Mouse (Mus musculus): ENCODE results near the gene Mfap2. TPM values are rescaled to one million over a fixed set of nuclear protein-coding genes. Genes with fewer than 3 reads are reported as not detected.

Gene Mfap2
- polyA plus RNA-seq, 1 experiment from 2014 or later: 409 TPM

DNA sequence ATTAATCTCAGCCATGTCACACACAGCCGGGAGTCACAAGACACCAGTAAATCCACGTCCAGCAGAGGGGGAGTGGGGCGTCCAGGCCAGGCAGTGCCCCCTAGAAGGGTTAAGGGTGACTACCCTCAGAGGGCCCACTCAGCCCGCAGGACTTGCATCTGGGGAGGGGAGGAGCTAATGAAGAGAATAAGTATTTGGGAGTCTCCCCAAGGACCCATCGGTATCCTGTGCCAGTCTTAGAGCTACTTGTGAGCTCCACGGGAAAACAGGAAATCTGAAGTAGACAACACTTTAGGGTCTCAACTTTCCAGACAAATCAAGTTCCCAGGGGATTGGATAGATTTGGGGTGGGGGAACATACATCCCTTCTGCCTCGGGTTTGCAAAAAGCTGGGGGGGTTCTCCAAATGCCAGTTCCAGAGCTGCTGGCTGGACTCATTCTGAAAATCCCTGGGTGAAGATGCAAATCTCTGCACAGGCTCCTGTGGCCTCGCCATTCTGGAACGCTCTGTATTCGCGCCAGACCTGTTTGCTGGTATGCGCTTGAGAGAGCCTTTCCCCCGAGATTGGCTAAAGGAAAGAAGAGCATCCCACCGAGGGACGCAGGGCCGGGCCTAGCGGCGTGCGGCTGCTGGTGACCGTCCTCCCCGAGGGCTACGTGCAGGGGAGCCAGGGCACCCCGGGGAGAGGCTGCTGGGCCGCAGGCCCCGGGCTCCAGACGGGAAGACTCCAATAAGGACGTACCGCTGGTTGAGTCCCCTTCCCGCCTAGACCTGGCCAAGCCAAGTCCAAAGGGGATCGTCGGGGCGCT lies 49.6 kb downstream of the Mfap2 start:
- Histone ChIP-seq H3K4me2 (ENCODE audit: low read depth, low read length) (peak overlapping the region; percentile 80), H3K27me3 (ENCODE audit: control insufficient read depth, insufficient read depth, low read length) (no peaks in the 10 kb centered on the region), H3K9ac (replicated peaks; ENCODE audit: low read length) (peak overlapping the region; percentile 83), H3K4me1 (ENCODE audit: control insufficient read depth, insufficient read depth, low read length) (no peaks in the 10 kb centered on the region), H3K9me3 (replicated peaks; ENCODE audit: control insufficient read depth, low read length) (no peaks in the 10 kb centered on the region), H3K4me3 (ENCODE audit: low read depth, low read length) (peak overlapping the region; percentile 67), H3K27ac (replicated peaks; ENCODE audit: low read depth, low read length) (peak overlapping the region; percentile 83), H3K36me3 (replicated peaks; ENCODE audit: control insufficient read depth, insufficient read depth, low read depth, low read length) (no peaks in the 10 kb centered on the region)
- 1% methylated on average over 31 of the region's 32 CpGs for WGBS
- DNase-seq (ENCODE audit: low spot score) (peak; percentile 33), ATAC-seq (replicated peaks; ENCODE audit: insufficient number of reproducible peaks, low FRiP score, low TSS enrichment, low read depth) (no peak)

DNA sequence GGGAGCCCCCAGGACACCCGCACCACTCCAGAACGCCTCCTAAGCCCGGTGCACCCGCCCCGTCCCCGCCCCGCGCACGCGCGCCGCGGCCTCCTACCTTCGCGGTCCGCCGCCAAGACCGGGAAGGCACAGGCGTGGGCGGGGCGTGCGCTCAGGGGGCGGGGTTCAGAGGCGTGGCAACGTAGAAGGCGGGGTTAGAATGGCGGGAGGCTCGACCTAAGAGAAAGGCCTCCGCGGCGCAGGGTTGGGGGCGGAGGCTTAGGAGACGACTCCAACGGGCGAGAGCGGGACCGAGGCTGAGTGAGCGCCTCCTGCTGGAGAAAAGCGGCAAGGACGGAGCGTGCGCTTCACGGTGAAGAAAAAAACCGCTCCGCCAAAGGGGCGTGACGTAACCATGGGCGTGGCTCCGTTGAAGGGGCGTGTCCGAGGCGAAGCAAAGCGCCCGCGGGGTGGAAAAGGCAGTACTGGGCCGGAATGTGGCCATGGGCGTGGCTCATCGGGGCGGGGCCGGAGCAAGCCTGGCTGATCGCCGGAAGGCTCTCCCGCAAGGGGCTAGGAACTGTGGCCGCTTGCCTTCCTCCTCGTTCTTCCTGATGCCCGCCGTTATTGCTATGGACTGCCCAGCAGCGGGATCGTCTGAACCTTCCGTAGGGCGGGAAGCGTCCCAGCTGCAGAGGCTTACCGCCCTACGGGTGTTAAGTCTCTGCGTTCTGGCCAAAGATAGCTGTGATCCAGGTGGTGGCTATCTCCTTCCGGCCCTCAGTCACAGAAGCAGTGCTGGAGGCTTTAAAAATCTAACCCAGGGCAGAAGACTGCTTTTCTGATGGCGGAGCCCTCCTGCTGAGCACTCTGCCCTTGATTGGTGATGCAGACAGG lies 50.4 kb downstream of the Mfap2 start, which contains the start of gene Crocc:
Gene Crocc, minus strand, starts transcription at position 125 of the 876 bp plus-strand sequence.
- ATAC-seq (replicated peaks; ENCODE audit: insufficient number of reproducible peaks, low FRiP score, low TSS enrichment, low read depth): peak; percentile 91

GRCm38 (mm10) chr4:141064104-141064659 lies 54.0 kb downstream of the Mfap2 start:
- DNase-seq (ENCODE audit: low spot score): no peak
- ATAC-seq (replicated peaks; ENCODE audit: insufficient number of reproducible peaks, low FRiP score, low TSS enrichment, low read depth): no peak
- no peaks in the 10 kb centered on the region for H3K9me3 ChIP-seq (replicated peaks; ENCODE audit: control insufficient read depth, low read length)
- no peaks in the 10 kb centered on the region for H3K4me1 ChIP-seq (ENCODE audit: control insufficient read depth, insufficient read depth, low read length)
- no peak overlapping the region for H3K4me2 ChIP-seq (ENCODE audit: low read depth, low read length)
- H3K27ac ChIP-seq (replicated peaks; ENCODE audit: low read depth, low read length): no peak overlapping the region
- 79% methylated on average over 4 of the region's 4 CpGs for WGBS
- no peak overlapping the region for H3K4me3 ChIP-seq (ENCODE audit: low read depth, low read length)
- H3K36me3 ChIP-seq (replicated peaks; ENCODE audit: control insufficient read depth, insufficient read depth, low read depth, low read length): peaks cover 4% of the 10 kb centered on the region
- no peaks in the 10 kb centered on the region for H3K27me3 ChIP-seq (ENCODE audit: control insufficient read depth, insufficient read depth, low read length)
- no peak overlapping the region for H3K9ac ChIP-seq (replicated peaks; ENCODE audit: low read length)

More for the DNA sequence above, 50.4 kb downstream of the Mfap2 start, which contains the start of gene Crocc:
- Histone ChIP-seq H3K27me3 (ENCODE audit: control insufficient read depth, insufficient read depth, low read length) (no peaks in the 10 kb centered on the region), H3K9me3 (replicated peaks; ENCODE audit: control insufficient read depth, low read length) (no peaks in the 10 kb centered on the region), H3K4me1 (ENCODE audit: control insufficient read depth, insufficient read depth, low read length) (no peaks in the 10 kb centered on the region), H3K27ac (replicated peaks; ENCODE audit: low read depth, low read length) (peak within 1 kb of the TSS; percentile 83), H3K36me3 (replicated peaks; ENCODE audit: control insufficient read depth, insufficient read depth, low read depth, low read length) (no peaks in the 10 kb centered on the region), H3K4me2 (ENCODE audit: low read depth, low read length) (peak within 1 kb of the TSS; percentile 80), H3K4me3 (ENCODE audit: low read depth, low read length) (peak within 1 kb of the TSS; percentile 67), H3K9ac (replicated peaks; ENCODE audit: low read length) (peak within 1 kb of the TSS; percentile 83)
- DNase-seq (ENCODE audit: low spot score): peak; percentile 100
- WGBS: under 1% methylated on average over 66 of the region's 77 CpGs

- 7% methylated on average over 8 of the region's 8 CpGs for WGBS
- H3K4me3 ChIP-seq (ENCODE audit: low read depth, low read length): no peak overlapping the region
- H3K4me1 ChIP-seq (ENCODE audit: control insufficient read depth, insufficient read depth, low read length): no peaks in the 10 kb centered on the region
- no peak overlapping the region for H3K4me2 ChIP-seq (ENCODE audit: low read depth, low read length)
- no peaks in the 10 kb centered on the region for H3K27me3 ChIP-seq (ENCODE audit: control insufficient read depth, insufficient read depth, low read length)
- H3K27ac ChIP-seq (replicated peaks; ENCODE audit: low read depth, low read length): no peak overlapping the region
- H3K9me3 ChIP-seq (replicated peaks; ENCODE audit: control insufficient read depth, low read length): no peaks in the 10 kb centered on the region
- DNase-seq (ENCODE audit: low spot score) (peak; percentile 92), ATAC-seq (replicated peaks; ENCODE audit: insufficient number of reproducible peaks, low FRiP score, low TSS enrichment, low read depth) (no peak)
- no peak overlapping the region for H3K9ac ChIP-seq (replicated peaks; ENCODE audit: low read length)
- H3K36me3 ChIP-seq (replicated peaks; ENCODE audit: control insufficient read depth, insufficient read depth, low read depth, low read length): peaks cover 6% of the 10 kb centered on the region
These were observed 54.9 kb downstream of the Mfap2 start for GRCm38 (mm10) chr4:141065123-141065522.

Other genes with a start within 250 kb of the Mfap2 start
- gene Padi4, start 236.2 kb upstream of the Mfap2 start, polyA plus RNA-seq (2014; fragmentation: Nextera tagmentation; extraction: Ambion mirVana): 0.18 and 0.20 TPM in 2 replicates
- not detected in 2 replicates for gene Padi3, start 199.8 kb upstream of the Mfap2 start, polyA plus RNA-seq (2014; fragmentation: Nextera tagmentation; extraction: Ambion mirVana)
- gene Padi1, start 164.6 kb upstream of the Mfap2 start, polyA plus RNA-seq (2014; fragmentation: Nextera tagmentation; extraction: Ambion mirVana): 0.07 and 0.13 TPM in 2 replicates
- gene Padi2, start 104.1 kb upstream of the Mfap2 start, polyA plus RNA-seq (2014; fragmentation: Nextera tagmentation; extraction: Ambion mirVana): 2.4 and 2.5 TPM in 2 replicates
- gene Sdhb, start 49.2 kb upstream of the Mfap2 start, polyA plus RNA-seq (2014; fragmentation: Nextera tagmentation; extraction: Ambion mirVana): 428 and 430 TPM in 2 replicates
- 19.8 and 26.1 TPM in 2 replicates for gene Atp13a2, start 23.5 kb upstream of the Mfap2 start, polyA plus RNA-seq (2014; fragmentation: Nextera tagmentation; extraction: Ambion mirVana)
- 6.8 and 7.5 TPM in 2 replicates for gene Crocc, start 50.1 kb downstream of the Mfap2 start, polyA plus RNA-seq (2014; fragmentation: Nextera tagmentation; extraction: Ambion mirVana)
- gene Necap2, start 67.9 kb downstream of the Mfap2 start, polyA plus RNA-seq (2014; fragmentation: Nextera tagmentation; extraction: Ambion mirVana): 57.0 and 64.9 TPM in 2 replicates
- not detected in 2 replicates for gene Spata21, start 77.9 kb downstream of the Mfap2 start, polyA plus RNA-seq (2014; fragmentation: Nextera tagmentation; extraction: Ambion mirVana)
- 36.3 and 36.6 TPM in 2 replicates for gene Szrd1, start 129.4 kb downstream of the Mfap2 start, polyA plus RNA-seq (2014; fragmentation: Nextera tagmentation; extraction: Ambion mirVana)
- gene Fbxo42, start 137.5 kb downstream of the Mfap2 start, polyA plus RNA-seq (2014; fragmentation: Nextera tagmentation; extraction: Ambion mirVana): 23.7 and 25.2 TPM in 2 replicates
- 6.2 and 6.8 TPM in 2 replicates for gene Rsg1, start 203.5 kb downstream of the Mfap2 start, polyA plus RNA-seq (2014; fragmentation: Nextera tagmentation; extraction: Ambion mirVana)
- 5.8 and 6.1 TPM in 2 replicates for gene Arhgef19, start 229.1 kb downstream of the Mfap2 start, polyA plus RNA-seq (2014; fragmentation: Nextera tagmentation; extraction: Ambion mirVana)

Measured in embryonic facial prominence, embryonic 11.5 days (tissue).